Mouse (Mus musculus) embryonic facial prominence, embryonic 14.5 days (tissue): ENCODE data around the gene Preb. TPM values are rescaled to one million over a fixed set of nuclear protein-coding genes. Genes with fewer than 3 reads are reported as not detected.

ENCODE experiments used
- ATAC-seq: fragments of 200-750 bp; cut with Nextera tagmentation; 2 replicates; pipeline ENCODE4 v1.8.0; 2017; ENCODE audit warnings: low read depth, moderate number of reproducible peaks, moderate TSS enrichment
- DNase-seq: peaks from one replicate; pipeline ENCODE4 v3.0.0-alpha.2; 2015; ENCODE audit warnings: low spot score
- H3K27ac ChIP-seq: fragments of 300-500 bp; sonication (generic); replicated peaks from 2 replicates; pipeline ENCODE4 v1.5.1; 2014; ENCODE audit warnings: low read depth, mild to moderate bottlenecking, low read length, moderate library complexity
- H3K27me3 ChIP-seq: fragments of 300-500 bp; sonication (generic); replicated peaks from 2 replicates; pipeline ENCODE4 v1.6.1; 2014; ENCODE audit warnings: low read length; ENCODE audit not compliant: control insufficient read depth, insufficient read depth
- H3K36me3 ChIP-seq: fragments of 300-500 bp; sonication (generic); 2 replicates; pipeline ENCODE4 v1.6.1; 2014; ENCODE audit warnings: low read length, mixed read lengths; ENCODE audit not compliant: control insufficient read depth, insufficient read depth
- H3K4me1 ChIP-seq: fragments of 300-500 bp; sonication (generic); 2 replicates; pipeline ENCODE4 v1.6.1; 2014; ENCODE audit warnings: antibody characterized with exemption, low read length; ENCODE audit not compliant: control insufficient read depth, insufficient read depth
- H3K4me2 ChIP-seq: fragments of 300-500 bp; sonication (generic); 2 replicates; pipeline ENCODE4 v1.6.1; 2014; ENCODE audit warnings: low read depth, mild to moderate bottlenecking, low read length, moderate library complexity, mixed read lengths
- H3K4me3 ChIP-seq: fragments of 300-500 bp; sonication (generic); 2 replicates; pipeline ENCODE4 v1.5.1; 2014; ENCODE audit warnings: low read depth, mild to moderate bottlenecking, low read length
- H3K9ac ChIP-seq: fragments of 300-500 bp; sonication (generic); 2 replicates; pipeline ENCODE4 v1.6.1; 2014; ENCODE audit warnings: low read depth, mild to moderate bottlenecking, low read length, moderate library complexity, mixed read lengths
- H3K9me3 ChIP-seq: fragments of 300-500 bp; sonication (generic); 2 replicates; pipeline ENCODE4 v1.6.1; 2016; ENCODE audit warnings: low read length; ENCODE audit not compliant: control insufficient read depth
- WGBS: fragments of 180-500 bp; shearing (Covaris S2); extraction: QIAGEN DNeasy Blood & Tissue Kit; methylation state at CpG from one replicate; pipeline ENCODE4 v1.1.7; 2014; 5-methylcytosine and 5-hydroxymethylcytosine counted together
- polyA plus RNA-seq: library from polyadenylated mRNA; unstranded; fragments of >200 nt; fragmentation: Nextera tagmentation; extraction: Ambion mirVana; gene quantifications from 2 replicates; pipeline ENCODE4 v1.2.1, GENCODE M21; 2014

Gene Preb
- polyA plus RNA-seq, 1 experiment from 2014 or later, result 85.3 TPM

GRCm38 (mm10) chr5:30921256-30922033 is 38.7 kb downstream of the Preb start, which contains the start of gene Khk:
Khk (plus strand) TSS chr5:30921431.
- Histone ChIP-seq H3K9me3 (no peaks in the 10 kb centered on the region), H3K4me2 (peak within 1 kb of the TSS; percentile 70), H3K9ac (peak within 1 kb of the TSS; percentile 62), H3K4me3 (peak within 1 kb of the TSS; percentile 46), H3K27me3 (no peaks in the 10 kb centered on the region), H3K27ac (peak within 1 kb of the TSS; percentile 83), H3K4me1 (peaks cover 13% of the 10 kb centered on the region), H3K36me3 (peaks cover 43% of the 10 kb centered on the region)
- ATAC-seq, result peak; percentile 91
- WGBS, result 1% methylated on average over 29 of the region's 40 CpGs
- peak; percentile 93 for DNase-seq

GRCm38 (mm10) chr5:30920621-30921020 is 39.5 kb downstream of the Preb start:
- Histone ChIP-seq H3K9me3 (no peaks in the 10 kb centered on the region), H3K4me3 (no peak overlapping the region), H3K27ac (no peak overlapping the region), H3K36me3 (peaks cover 43% of the 10 kb centered on the region), H3K27me3 (no peaks in the 10 kb centered on the region), H3K9ac (no peak overlapping the region), H3K4me1 (peaks cover 17% of the 10 kb centered on the region), H3K4me2 (peak overlapping the region; percentile 70; the same call in 1 of the 2 replicates)
- ATAC-seq (0 out of 2 replicates have a peak, but pooled peaks have one; percentile 0), DNase-seq (no peak)
- 70% methylated on average over 19 of the region's 19 CpGs for WGBS

- peak; percentile 41 for DNase-seq
- H3K4me1 ChIP-seq, result peaks cover 17% of the 10 kb centered on the region
Measured at GRCm38 (mm10) chr5:30919831-30920614, 40.1 kb downstream of the Preb start.

GRCm38 (mm10) chr5:30918691-30919090 is 41.5 kb downstream of the Preb start:
- peaks cover 17% of the 10 kb centered on the region for H3K4me1 ChIP-seq
- H3K9ac ChIP-seq, result 0 out of 2 replicates have a peak overlapping the region, but pooled peaks have one; percentile 32
- H3K4me2 ChIP-seq, result no peak overlapping the region
- 65% methylated on average over 8 of the region's 8 CpGs for WGBS
- no peaks in the 10 kb centered on the region for H3K9me3 ChIP-seq
- no peak overlapping the region for H3K27ac ChIP-seq
- no peak for DNase-seq
- H3K36me3 ChIP-seq, result peaks cover 43% of the 10 kb centered on the region
- H3K4me3 ChIP-seq, result no peak overlapping the region
- no peak for ATAC-seq
- no peaks in the 10 kb centered on the region for H3K27me3 ChIP-seq

More at GRCm38 (mm10) chr5:30919831-30920614, 40.1 kb downstream of the Preb start:
- ATAC-seq, result no peak
- WGBS, result 68% methylated on average over 11 of the region's 11 CpGs
- Histone ChIP-seq H3K36me3 (peaks cover 43% of the 10 kb centered on the region), H3K27me3 (no peaks in the 10 kb centered on the region), H3K9ac (no peak overlapping the region), H3K9me3 (no peaks in the 10 kb centered on the region), H3K4me3 (no peak overlapping the region), H3K4me2 (no peak overlapping the region), H3K27ac (no peak overlapping the region)

- ATAC-seq (no peak), DNase-seq (no peak)
- no peaks in the 10 kb centered on the region for H3K9me3 ChIP-seq
- H3K4me3 ChIP-seq, result no peak overlapping the region
- no peak overlapping the region for H3K27ac ChIP-seq
- no peaks in the 10 kb centered on the region for H3K27me3 ChIP-seq
- 87% methylated on average over 31 of the region's 31 CpGs for whole genome bisulfite sequencing
- 0 out of 2 replicates have a peak overlapping the region, but pooled peaks have one; percentile 32 for H3K9ac ChIP-seq
- no peak overlapping the region for H3K4me2 ChIP-seq
- H3K4me1 ChIP-seq, result peaks cover 17% of the 10 kb centered on the region
- H3K36me3 ChIP-seq, result peaks cover 43% of the 10 kb centered on the region
Measured at GRCm38 (mm10) chr5:30917891-30918670, 42.1 kb downstream of the Preb start.

GRCm38 (mm10) chr5:30917348-30917747 is 42.8 kb downstream of the Preb start:
- Histone ChIP-seq H3K9me3 (no peaks in the 10 kb centered on the region), H3K4me3 (no peak overlapping the region), H3K4me1 (peaks cover 20% of the 10 kb centered on the region), H3K27me3 (no peaks in the 10 kb centered on the region), H3K27ac (no peak overlapping the region), H3K4me2 (no peak overlapping the region), H3K9ac (peak overlapping the region; percentile 17; the same call in 1 of the 2 replicates), H3K36me3 (peaks cover 43% of the 10 kb centered on the region)
- DNase-seq, result no peak
- 89% methylated on average over 10 of the region's 11 CpGs for WGBS
- ATAC-seq, result no peak

- H3K9ac ChIP-seq, result peak overlapping the region; percentile 17; the same call in 1 of the 2 replicates
- no peaks in the 10 kb centered on the region for H3K9me3 ChIP-seq
- no peak overlapping the region for H3K4me2 ChIP-seq
- DNase-seq (no peak), ATAC-seq (no peak)
- H3K27ac ChIP-seq, result no peak overlapping the region
- 88% methylated on average over 9 of the region's 9 CpGs for WGBS
- peaks cover 43% of the 10 kb centered on the region for H3K36me3 ChIP-seq
- no peak overlapping the region for H3K4me3 ChIP-seq
- peaks cover 20% of the 10 kb centered on the region for H3K4me1 ChIP-seq
- no peaks in the 10 kb centered on the region for H3K27me3 ChIP-seq
Measured at GRCm38 (mm10) chr5:30916841-30917240, 43.3 kb downstream of the Preb start.

GRCm38 (mm10) chr5:30915974-30916433 is 44.2 kb downstream of the Preb start:
- DNase-seq (peak; percentile 98), ATAC-seq (peak; percentile 80)
- Histone ChIP-seq H3K4me1 (peaks cover 25% of the 10 kb centered on the region), H3K9ac (peak overlapping the region; percentile 73; the same call in 1 of the 2 replicates), H3K9me3 (no peaks in the 10 kb centered on the region), H3K4me2 (peak overlapping the region; percentile 83), H3K27ac (peak overlapping the region; percentile 97), H3K27me3 (no peaks in the 10 kb centered on the region), H3K36me3 (peaks cover 43% of the 10 kb centered on the region), H3K4me3 (peak overlapping the region; percentile 58)
- 7% methylated on average over 7 of the region's 7 CpGs for WGBS
